Mouse (Mus musculus) liver, embryonic 14.5 days (tissue): ENCODE measurements around the gene Foxo6. TPM values are rescaled to one million over a fixed set of nuclear protein-coding genes. Genes with fewer than 3 reads are reported as not detected.

Source experiments
- ATAC-seq: fragments of 200-750 bp; cut with Nextera tagmentation; 2 replicates; pipeline ENCODE4 v1.8.0; 2017; ENCODE audit warnings: moderate number of reproducible peaks, mild to moderate bottlenecking, moderate library complexity; ENCODE audit not compliant: insufficient read depth
- DNase-seq, 3 experiments: peaks; one replicate each; pipeline ENCODE4 v3.0.0-alpha.2; 2012 to 2013; ENCODE audit warnings: low read depth in 3 of 3, low spot score in 3 of 3
- H3K27ac ChIP-seq: fragments of 300-500 bp; sonication (generic); 2 replicates; pipeline ENCODE4 v1.5.1; 2014; ENCODE audit warnings: moderate library complexity, mild to moderate bottlenecking, control low read depth, inconsistent platforms
- H3K27me3 ChIP-seq: fragments of 300-500 bp; sonication (generic); 2 replicates; pipeline ENCODE4 v1.6.1; 2014; ENCODE audit warnings: mild to moderate bottlenecking, low read length, moderate library complexity; ENCODE audit not compliant: control insufficient read depth, insufficient read depth
- H3K36me3 ChIP-seq: fragments of 300-500 bp; sonication (generic); replicated peaks from 2 replicates; pipeline ENCODE4 v1.6.1; 2014; ENCODE audit warnings: low read depth; ENCODE audit not compliant: control insufficient read depth, insufficient read depth
- H3K4me1 ChIP-seq, 2 experiments: fragments of 200-500 bp in 1 of 2; fragments of 300-500 bp in 1 of 2; sonication (generic) in 1 of 2; replicated peaks; 2 replicates each; pipeline ENCODE4 v1.6.1; 2012 to 2014; ENCODE audit warnings: antibody characterized with exemption in 1 of 2, inconsistent platforms in 1 of 2, low read length in 1 of 2; ENCODE audit not compliant: control insufficient read depth in 2 of 2, insufficient read depth in 2 of 2
- H3K4me2 ChIP-seq: fragments of 300-500 bp; sonication (generic); 2 replicates; pipeline ENCODE4 v1.6.1; 2014; ENCODE audit warnings: low read depth, mild to moderate bottlenecking, control low read depth, moderate library complexity
- H3K4me3 ChIP-seq, 2 experiments: fragments of 200-500 bp in 1 of 2; fragments of 300-500 bp in 1 of 2; sonication (generic) in 1 of 2; 2 replicates each; pipeline ENCODE4 v1.5.1; 2012 to 2014; ENCODE audit warnings: low read depth in 2 of 2, low read length in 2 of 2, mild to moderate bottlenecking in 2 of 2, control low read depth in 1 of 2, inconsistent platforms in 1 of 2, moderate library complexity in 1 of 2; ENCODE audit not compliant: insufficient read depth in 1 of 2
- H3K9ac ChIP-seq: fragments of 300-500 bp; sonication (generic); replicated peaks from 2 replicates; pipeline ENCODE4 v1.6.1; 2014; ENCODE audit warnings: mild to moderate bottlenecking, control low read depth, moderate library complexity
- H3K9me3 ChIP-seq: fragments of 300-500 bp; sonication (generic); 2 replicates; pipeline ENCODE4 v1.6.1; 2016; ENCODE audit warnings: low read length, mixed read lengths; ENCODE audit not compliant: control insufficient read depth
- CTCF ChIP-seq: IDR thresholded peaks from 2 replicates; pipeline ENCODE4 v1.5.1; 2016; ENCODE audit warnings: antibody characterized with exemption, low read depth, control low read depth
- EP300 ChIP-seq: IDR thresholded peaks from 2 replicates; pipeline ENCODE4 v1.6.1; 2016; ENCODE audit warnings: antibody characterized with exemption, low read depth
- WGBS: fragments of 180-500 bp; shearing (Covaris S2); extraction: QIAGEN DNeasy Blood & Tissue Kit; methylation state at CpG from one replicate; pipeline ENCODE4 v1.1.7; 2014; ENCODE audit not compliant: insufficient replicate concordance; 5-methylcytosine and 5-hydroxymethylcytosine counted together
- polyA plus RNA-seq, 2 experiments: library from polyadenylated mRNA; depleted of rRNA in 1 of 2; stranded (reverse) in 1 of 2; unstranded in 1 of 2; fragments of >200 nt; fragmentation: Nextera tagmentation in 1 of 2; extraction: Ambion mirVana in 1 of 2; gene quantifications; 2 replicates each; pipeline versions ENCODE4 v1.2.1 to v1.2.3; 2012 to 2014

Foxo6 gene
- polyA plus RNA-seq, 2 experiments: 0.06 TPM; not detected in 1

GRCm38 (mm10) chr4:120225135-120225780, 61.9 kb downstream of the Foxo6 start:
- H3K27ac ChIP-seq: no peak overlapping the region
- H3K36me3 ChIP-seq: no peaks in the 10 kb centered on the region
- no peaks in the 10 kb centered on the region for H3K9me3 ChIP-seq
- ATAC-seq: no peak
- 39% methylated on average over 6 of the region's 6 CpGs for WGBS
- no peaks in the 10 kb centered on the region for H3K27me3 ChIP-seq
- H3K4me1 ChIP-seq: no peaks in the 10 kb centered on the region
- no peak overlapping the region for H3K4me3 ChIP-seq
- no peak overlapping the region for H3K4me2 ChIP-seq
- no peak overlapping the region for H3K9ac ChIP-seq
- DNase-seq: peak in 2 of 3 experiments; percentile 7 to 12
- no peak for TF ChIP-seq EP300
- TF ChIP-seq CTCF: peak; percentile 90

GRCm38 (mm10) chr4:120223805-120224204, 63.3 kb downstream of the Foxo6 start:
- WGBS: 52% methylated on average over 6 of the region's 6 CpGs
- TF ChIP-seq EP300 (no peak), CTCF (no peak)
- Histone ChIP-seq H3K27me3 (no peaks in the 10 kb centered on the region), H3K9ac (no peak overlapping the region), H3K9me3 (no peaks in the 10 kb centered on the region), H3K27ac (no peak overlapping the region), H3K36me3 (no peaks in the 10 kb centered on the region), H3K4me2 (no peak overlapping the region), H3K4me3 (no peak overlapping the region), H3K4me1 (no peaks in the 10 kb centered on the region)
- DNase-seq (no peak), ATAC-seq (no peak)

DNA sequence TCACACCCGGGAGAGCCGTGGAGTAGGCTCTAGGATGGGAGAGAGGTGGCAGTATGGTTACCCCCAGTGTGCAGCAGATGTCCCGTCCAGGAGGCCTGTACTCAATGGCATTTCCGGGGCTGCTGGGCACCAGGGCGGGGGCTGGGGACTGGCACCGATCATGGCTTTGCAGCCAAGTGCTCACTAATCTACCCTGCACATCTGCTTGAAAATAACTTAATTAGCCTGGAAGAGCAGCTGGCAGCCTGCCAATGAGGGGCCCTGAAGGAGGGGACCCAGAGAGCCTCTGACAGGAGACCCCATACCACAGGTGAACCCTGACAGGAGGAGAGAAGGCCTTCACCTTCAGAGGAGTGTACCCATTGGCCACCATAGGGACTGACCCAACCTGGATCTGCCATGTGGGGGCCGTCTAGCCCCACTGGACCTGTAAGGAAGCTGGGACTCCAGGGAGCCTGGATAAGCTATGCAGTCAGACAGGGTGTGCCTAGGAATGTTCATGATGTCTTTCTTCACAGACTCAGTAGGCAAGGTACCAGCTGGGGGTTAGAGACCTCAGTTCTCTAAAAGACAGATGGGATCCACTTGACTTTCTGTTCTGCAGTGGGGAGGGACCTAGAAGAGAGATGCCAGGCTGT, 63.9 kb downstream of the Foxo6 start:
- Histone ChIP-seq H3K4me3 (no peak overlapping the region), H3K27me3 (no peaks in the 10 kb centered on the region), H3K9ac (no peak overlapping the region), H3K9me3 (no peaks in the 10 kb centered on the region), H3K4me1 (no peaks in the 10 kb centered on the region), H3K4me2 (no peak overlapping the region), H3K27ac (no peak overlapping the region), H3K36me3 (no peaks in the 10 kb centered on the region)
- WGBS: 55% methylated on average over 7 of the region's 7 CpGs
- DNase-seq: no peak
- no peak for TF ChIP-seq CTCF
- no peak for TF ChIP-seq EP300
- no peak for ATAC-seq

DNA sequence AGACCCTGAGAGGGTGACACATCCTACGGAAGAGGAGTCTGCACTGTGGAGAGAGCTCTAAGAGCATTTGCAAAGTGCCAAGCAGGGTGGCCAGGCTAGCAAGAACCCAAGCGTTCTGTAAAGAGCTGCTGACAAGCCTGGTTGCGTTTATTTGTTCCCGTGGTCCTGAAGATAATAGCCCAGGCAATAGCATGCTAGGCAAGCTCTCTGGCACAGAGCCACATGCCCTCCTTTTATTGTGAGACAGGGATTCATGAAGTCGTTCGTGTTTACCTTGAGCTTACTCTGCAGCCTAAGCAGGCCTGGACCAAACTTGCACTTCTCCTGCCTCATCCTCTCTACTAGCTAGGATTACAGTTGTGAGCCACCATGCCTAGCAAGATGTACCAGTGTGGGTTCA, 65.4 kb downstream of the Foxo6 start:
- ATAC-seq: no peak

GRCm38 (mm10) chr4:120218878-120219277, 68.3 kb downstream of the Foxo6 start:
- 65% methylated on average over 9 of the region's 9 CpGs for WGBS
- ATAC-seq: no peak

More for the DNA sequence above, 65.4 kb downstream of the Foxo6 start:
- DNase-seq: no peak
- no peaks in the 10 kb centered on the region for H3K27me3 ChIP-seq
- no peak for TF ChIP-seq CTCF
- TF ChIP-seq EP300: no peak
- no peaks in the 10 kb centered on the region for H3K9me3 ChIP-seq
- H3K4me3 ChIP-seq: no peak overlapping the region
- H3K9ac ChIP-seq: no peak overlapping the region
- H3K27ac ChIP-seq: no peak overlapping the region
- no peaks in the 10 kb centered on the region for H3K4me1 ChIP-seq
- 49% methylated on average over 6 of the region's 6 CpGs for WGBS
- H3K4me2 ChIP-seq: no peak overlapping the region
- H3K36me3 ChIP-seq: no peaks in the 10 kb centered on the region

More at GRCm38 (mm10) chr4:120218878-120219277, 68.3 kb downstream of the Foxo6 start:
- Histone ChIP-seq H3K27ac (no peak overlapping the region), H3K27me3 (no peaks in the 10 kb centered on the region), H3K4me2 (no peak overlapping the region), H3K4me1 (no peaks in the 10 kb centered on the region), H3K4me3 (no peak overlapping the region), H3K9ac (no peak overlapping the region), H3K9me3 (no peaks in the 10 kb centered on the region), H3K36me3 (no peaks in the 10 kb centered on the region)
- TF ChIP-seq CTCF (no peak), EP300 (no peak)
- no peak for DNase-seq

Other genes starting within 250 kb of the Foxo6 start
- gene AL607142.1, start 222.4 kb downstream of the Foxo6 start, polyA plus RNA-seq (2012; rRNA removed): not detected in 2 replicates
- gene AL607142.1, start 222.4 kb downstream of the Foxo6 start, polyA plus RNA-seq (2014; fragmentation: Nextera tagmentation; extraction: Ambion mirVana): not detected in 2 replicates
- 0.06 TPM in 1 of 2 replicates, not detected in the other for gene Edn2, start 126.1 kb downstream of the Foxo6 start, polyA plus RNA-seq (2012; rRNA removed)
- gene Edn2, start 126.1 kb downstream of the Foxo6 start, polyA plus RNA-seq (2014; fragmentation: Nextera tagmentation; extraction: Ambion mirVana): 0.06 TPM in 1 of 2 replicates, not detected in the other
- 11.0 and 12.5 TPM in 2 replicates for gene Scmh1, start 117.9 kb upstream of the Foxo6 start, polyA plus RNA-seq (2012; rRNA removed)
- 12.3 and 14.2 TPM in 2 replicates for gene Scmh1, start 117.9 kb upstream of the Foxo6 start, polyA plus RNA-seq (2014; fragmentation: Nextera tagmentation; extraction: Ambion mirVana)
- gene Slfnl1, start 244.9 kb upstream of the Foxo6 start, polyA plus RNA-seq (2012; rRNA removed): not detected in 2 replicates
- gene Slfnl1, start 244.9 kb upstream of the Foxo6 start, polyA plus RNA-seq (2014; fragmentation: Nextera tagmentation; extraction: Ambion mirVana): not detected in 2 replicates